Mouse (Mus musculus) forebrain, embryonic 11.5 days (tissue): ENCODE results near the gene Lig1. TPM values are rescaled to one million over a fixed set of nuclear protein-coding genes. Genes with fewer than 3 reads are reported as not detected.
A peak's percentile ranks its signal among the peaks of the same experiment; 100 is the strongest.
"Not testable (repeated sequence)": the region's sequence is repeated elsewhere in the genome, so short reads cannot be mapped to it uniquely, and the experiment has no call there.

Experiments used
- ATAC-seq: fragments of 200-750 bp; cut with Nextera tagmentation; replicated peaks from 2 replicates; pipeline ENCODE4 v1.8.0; 2017; ENCODE audit warnings: moderate TSS enrichment; ENCODE audit not compliant: low FRiP score
- DNase-seq: peaks from one replicate; pipeline ENCODE4 v3.0.0-alpha.2; 2017; ENCODE audit warnings: low spot score
- H3K27ac ChIP-seq: fragments of 300-500 bp; sonication (generic); 2 replicates; pipeline ENCODE4 v1.5.1; 2014; ENCODE audit warnings: low read depth, low read length
- H3K27me3 ChIP-seq: fragments of 300-500 bp; sonication (generic); 2 replicates; pipeline ENCODE4 v1.6.1; 2014; ENCODE audit warnings: mild to moderate bottlenecking, low read length, mixed read lengths; ENCODE audit not compliant: control insufficient read depth, insufficient read depth
- H3K36me3 ChIP-seq: fragments of 300-500 bp; sonication (generic); 2 replicates; pipeline ENCODE4 v1.6.1; 2014; ENCODE audit warnings: mild to moderate bottlenecking, low read length, moderate library complexity, mixed read lengths; ENCODE audit not compliant: control insufficient read depth, insufficient read depth
- H3K4me1 ChIP-seq: fragments of 300-500 bp; sonication (generic); replicated peaks from 2 replicates; pipeline ENCODE4 v1.6.1; 2014; ENCODE audit warnings: low read length, mixed read lengths; ENCODE audit not compliant: control insufficient read depth, insufficient read depth
- H3K4me2 ChIP-seq: fragments of 300-500 bp; sonication (generic); 2 replicates; pipeline ENCODE4 v1.6.1; 2014; ENCODE audit warnings: low read depth, mild to moderate bottlenecking, low read length, moderate library complexity, mixed read lengths; ENCODE audit not compliant: severe bottlenecking
- H3K4me3 ChIP-seq: fragments of 300-500 bp; sonication (generic); 2 replicates; pipeline ENCODE4 v1.5.1; 2014; ENCODE audit warnings: low read depth, low read length
- H3K9ac ChIP-seq: fragments of 300-500 bp; sonication (generic); 2 replicates; pipeline ENCODE4 v1.6.1; 2014; ENCODE audit warnings: low read length
- H3K9me3 ChIP-seq: fragments of 300-500 bp; sonication (generic); 2 replicates; pipeline ENCODE4 v1.6.1; 2016; ENCODE audit warnings: low read length, mixed read lengths; ENCODE audit not compliant: control insufficient read depth
- WGBS: fragments of 180-500 bp; shearing (Covaris S2); extraction: QIAGEN DNeasy Blood & Tissue Kit; methylation state at CpG from one replicate; pipeline ENCODE4 v1.1.7; 2014; 5-methylcytosine and 5-hydroxymethylcytosine counted together
- polyA plus RNA-seq: library from polyadenylated mRNA; unstranded; fragments of >200 nt; fragmentation: Nextera tagmentation; extraction: Ambion mirVana; gene quantifications from 2 replicates; pipeline ENCODE4 v1.2.1, GENCODE M21; 2014

The Lig1 gene
- polyA plus RNA-seq, 1 experiment from 2014 or later = 159 TPM

GRCm38 (mm10) chr7:13278308-13278891, 1.3 kb downstream of the Lig1 start, which contains the start of gene Zswim9:
Gene Zswim9, minus strand, starts transcription at chr7:13278721.
- no peaks in the 10 kb centered on the region for H3K27me3 ChIP-seq
- no peaks in the 10 kb centered on the region for H3K9me3 ChIP-seq
- DNase-seq (peak; percentile 96), ATAC-seq (peak; percentile 97)
- peak within 1 kb of the TSS; percentile 58 for H3K4me3 ChIP-seq
- peak within 1 kb of the TSS; percentile 79 for H3K27ac ChIP-seq
- H3K4me1 ChIP-seq = peaks cover 3% of the 10 kb centered on the region; the same call in 1 of the 2 replicates
- WGBS = under 1% methylated on average over 38 of the region's 39 CpGs
- peak within 1 kb of the TSS; percentile 66 for H3K4me2 ChIP-seq
- peaks cover 5% of the 10 kb centered on the region for H3K36me3 ChIP-seq
- H3K9ac ChIP-seq = peak within 1 kb of the TSS; percentile 77

GRCm38 (mm10) chr7:13278957-13279356, 1.9 kb downstream of the Lig1 start:
- not testable (repeated sequence) for H3K27me3 ChIP-seq, H3K9me3 ChIP-seq, H3K4me1 ChIP-seq, DNase-seq, H3K36me3 ChIP-seq
- Histone ChIP-seq H3K9ac (peak overlapping the region; percentile 77; the same call in 1 of the 2 replicates), H3K4me3 (peak overlapping the region; percentile 58), H3K27ac (peak overlapping the region; percentile 79; the same call in 1 of the 2 replicates), H3K4me2 (peak overlapping the region; percentile 66; the same call in 1 of the 2 replicates)
- ATAC-seq = peak; percentile 73
- WGBS = under 1% methylated on average over 11 of the region's 29 CpGs

- H3K9me3 ChIP-seq = no peaks in the 10 kb centered on the region
These were observed 11.5 kb downstream of the Lig1 start for GRCm38 (mm10) chr7:13288621-13289020.

GRCm38 (mm10) chr7:13290041-13290675, 13.1 kb downstream of the Lig1 start:
- DNase-seq (no peak), ATAC-seq (no peak)
- no peak overlapping the region for H3K4me2 ChIP-seq
- H3K36me3 ChIP-seq = peaks cover 9% of the 10 kb centered on the region; the same call in 1 of the 2 replicates
- H3K27ac ChIP-seq = no peak overlapping the region
- no peak overlapping the region for H3K9ac ChIP-seq
- H3K9me3 ChIP-seq = no peaks in the 10 kb centered on the region
- WGBS = 96% methylated on average over 1 of the region's 1 CpGs
- H3K4me1 ChIP-seq = no peaks in the 10 kb centered on the region
- H3K27me3 ChIP-seq = no peaks in the 10 kb centered on the region
- no peak overlapping the region for H3K4me3 ChIP-seq

More at GRCm38 (mm10) chr7:13288621-13289020, 11.5 kb downstream of the Lig1 start:
- no peaks in the 10 kb centered on the region for H3K4me1 ChIP-seq
- no peak overlapping the region for H3K27ac ChIP-seq
- peaks cover 6% of the 10 kb centered on the region; the same call in 1 of the 2 replicates for H3K36me3 ChIP-seq
- no peak overlapping the region for H3K4me3 ChIP-seq
- no peak overlapping the region for H3K4me2 ChIP-seq
- no peak for DNase-seq
- ATAC-seq = peak; percentile 49; the same call in 1 of the 2 replicates
- H3K9ac ChIP-seq = no peak overlapping the region
- 42% methylated on average over 5 of the region's 5 CpGs for WGBS
- no peaks in the 10 kb centered on the region for H3K27me3 ChIP-seq

- no peaks in the 10 kb centered on the region for H3K4me1 ChIP-seq
- no peaks in the 10 kb centered on the region for H3K9me3 ChIP-seq
- no peak overlapping the region for H3K4me2 ChIP-seq
- H3K9ac ChIP-seq = no peak overlapping the region
- H3K36me3 ChIP-seq = peaks cover 17% of the 10 kb centered on the region
- WGBS = 96% methylated on average over 2 of the region's 2 CpGs
- no peaks in the 10 kb centered on the region for H3K27me3 ChIP-seq
- no peak overlapping the region for H3K4me3 ChIP-seq
- no peak for ATAC-seq
- no peak for DNase-seq
- H3K27ac ChIP-seq = no peak overlapping the region
These were observed 14.3 kb downstream of the Lig1 start for GRCm38 (mm10) chr7:13291370-13291769.

GRCm38 (mm10) chr7:13293878-13294855, 17.1 kb downstream of the Lig1 start:
- H3K27ac ChIP-seq = no peak overlapping the region
- WGBS = 91% methylated on average over 11 of the region's 11 CpGs
- H3K27me3 ChIP-seq = no peaks in the 10 kb centered on the region
- no peak overlapping the region for H3K9ac ChIP-seq
- no peaks in the 10 kb centered on the region for H3K9me3 ChIP-seq
- no peak for ATAC-seq
- no peak overlapping the region for H3K4me3 ChIP-seq
- H3K36me3 ChIP-seq = peaks cover 20% of the 10 kb centered on the region
- H3K4me1 ChIP-seq = no peaks in the 10 kb centered on the region
- no peak overlapping the region for H3K4me2 ChIP-seq
- no peak for DNase-seq

- no peak overlapping the region for H3K4me2 ChIP-seq
- no peak for ATAC-seq
- no peak overlapping the region for H3K4me3 ChIP-seq
- H3K9me3 ChIP-seq = no peaks in the 10 kb centered on the region
- peaks cover 29% of the 10 kb centered on the region for H3K36me3 ChIP-seq
- H3K9ac ChIP-seq = no peak overlapping the region
- H3K27ac ChIP-seq = no peak overlapping the region
- H3K27me3 ChIP-seq = no peaks in the 10 kb centered on the region
- 94% methylated on average over 7 of the region's 7 CpGs for WGBS
- no peak for DNase-seq
- H3K4me1 ChIP-seq = no peaks in the 10 kb centered on the region
These were observed 18.2 kb downstream of the Lig1 start for GRCm38 (mm10) chr7:13295256-13295655.

- Histone ChIP-seq H3K9me3 (no peaks in the 10 kb centered on the region), H3K4me2 (no peak overlapping the region), H3K27ac (no peak overlapping the region), H3K36me3 (peaks cover 37% of the 10 kb centered on the region), H3K9ac (no peak overlapping the region), H3K4me3 (no peak overlapping the region), H3K4me1 (no peaks in the 10 kb centered on the region), H3K27me3 (no peaks in the 10 kb centered on the region)
- ATAC-seq = no peak
- no peak for DNase-seq
- 92% methylated on average over 1 of the region's 1 CpGs for WGBS
These were observed 20.6 kb downstream of the Lig1 start for GRCm38 (mm10) chr7:13297636-13298035.
